ENCODE assay signal across 9 mouse cellular contexts in the genomic region with DNA sequence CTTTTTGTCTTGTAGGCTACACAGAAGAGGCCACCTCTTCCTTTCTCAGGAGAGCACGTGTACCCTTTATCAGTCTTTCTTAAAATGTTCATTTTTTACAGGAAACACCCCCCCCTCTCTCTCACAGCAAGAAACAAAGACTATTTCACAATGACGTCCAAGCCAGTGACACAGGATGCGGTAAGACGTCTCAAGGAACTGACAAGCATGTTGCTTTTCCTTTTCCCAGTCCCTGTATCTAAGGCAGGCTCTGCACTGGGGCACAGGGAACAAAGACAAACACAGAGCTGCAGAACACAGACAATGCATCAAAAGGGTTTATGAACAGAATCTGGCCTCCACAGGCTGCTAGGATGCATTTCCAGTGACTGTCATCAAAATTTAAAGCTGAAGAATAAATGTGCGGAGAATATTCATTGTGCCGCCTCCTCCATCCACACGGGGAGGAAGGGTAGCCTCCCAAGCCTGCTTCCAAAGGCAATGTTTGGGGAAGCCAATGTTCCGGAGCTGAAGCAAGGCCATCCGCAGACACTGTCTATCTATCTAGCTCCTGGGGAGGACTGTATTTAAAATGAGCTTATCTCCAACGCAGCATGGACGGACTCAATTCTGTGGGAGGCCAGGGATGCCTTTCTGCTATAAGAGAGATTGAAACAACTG. TPM values are rescaled to one million over a fixed set of nuclear protein-coding genes. Genes with fewer than 3 reads are reported as not detected.
DNase-seq lines count a peak whose midpoint lies in the region; ATAC-seq lines count a peak whose summit lies in the region.
"Had no signal": no experiment of that assay in that cellular context is flagged by ENCODE, and none has a peak within 500 bp of the region (broad histone marks: within the 10 kb centered on the region; RNA-seq: fewer than 3 reads in every experiment).

No protein-coding gene starts in this region.

- no peak for DNase-seq in kidney, postnatal 4 days
- DNase-seq in T-cell, adult 2 months (ENCODE audit: low spot score) = peak; percentile 94
- no peak for DNase-seq in B cell, adult 2 months
- no peak for DNase-seq in ovary, postnatal 36 days (ENCODE audit: low spot score)
- DNase-seq in cerebellum, adult 9-10 months = no peak

- H3K36me3 ChIP-seq in kidney, embryonic 15.5 days = peaks cover 4% of the 10 kb centered on the region
- H3K36me3 ChIP-seq in forebrain, embryonic 13.5 days (ENCODE audit: poor library complexity, severe bottlenecking) = peaks cover 10% of the 10 kb centered on the region; the same call in 1 of the 2 replicates

- 53% methylated on average over 11 of the region's 11 CpGs for WGBS in kidney, embryonic 15.5 days
- WGBS in forebrain, embryonic 13.5 days = 66% methylated on average over 11 of the region's 11 CpGs

- ATAC-seq in kidney, embryonic 15.5 days (replicated peaks; ENCODE audit: low FRiP score) = no peak
- no peak for ATAC-seq in forebrain, embryonic 13.5 days
- peak; percentile 90 for ATAC-seq in megakaryocyte, adult 5-6 weeks (ENCODE audit: poor library complexity, severe bottlenecking)

- no peak overlapping the region for H3K4me2 ChIP-seq in kidney, embryonic 15.5 days
- H3K4me2 ChIP-seq in forebrain, embryonic 13.5 days = no peak overlapping the region
- H3K4me2 ChIP-seq: limb, embryonic 12.5 days had no signal

- peaks cover 38% of the 10 kb centered on the region for H3K4me1 ChIP-seq in kidney, embryonic 15.5 days
- H3K4me1 ChIP-seq in forebrain, embryonic 13.5 days = 0 out of 2 replicates have a peak, but pooled peaks cover 3% of the 10 kb centered on the region

- no peaks in the 10 kb centered on the region for H3K27me3 ChIP-seq in kidney, embryonic 15.5 days
- no peaks in the 10 kb centered on the region for H3K27me3 ChIP-seq in forebrain, embryonic 13.5 days
- H3K27me3 ChIP-seq: limb, embryonic 12.5 days had no signal

- peak overlapping the region; percentile 62 for H3K27ac ChIP-seq in kidney, embryonic 15.5 days
- H3K27ac ChIP-seq in forebrain, embryonic 13.5 days = peak overlapping the region; percentile 51
- H3K27ac ChIP-seq: limb, embryonic 12.5 days had no signal

- H3K9me3 ChIP-seq in kidney, embryonic 15.5 days (replicated peaks) = no peaks in the 10 kb centered on the region
- no peaks in the 10 kb centered on the region for H3K9me3 ChIP-seq in forebrain, embryonic 13.5 days (replicated peaks)
- H3K9me3 ChIP-seq: limb, embryonic 12.5 days had no signal

- H3K4me3 ChIP-seq in kidney, embryonic 15.5 days (replicated peaks) = no peak overlapping the region
- no peak overlapping the region for H3K4me3 ChIP-seq in forebrain, embryonic 13.5 days
- H3K4me3 ChIP-seq: limb, embryonic 12.5 days had no signal

- H3K9ac ChIP-seq in kidney, embryonic 15.5 days = no peak overlapping the region
- no peak overlapping the region; the same call in 1 of the 2 replicates for H3K9ac ChIP-seq in forebrain, embryonic 13.5 days
- H3K9ac ChIP-seq: limb, embryonic 12.5 days had no signal

RNA-seq across cellular contexts. Expression of a gene that starts 48.7 kb away (rescaled TPM):
- 6.6 and 7.0 TPM in 2 replicates for polyA plus RNA-seq in kidney, embryonic 15.5 days (2015; fragmentation: Nextera tagmentation; extraction: Ambion mirVana)
- polyA plus RNA-seq in forebrain, embryonic 13.5 days (2015; fragmentation: Nextera tagmentation; extraction: Ambion mirVana) = 5.6 and 6.3 TPM in 2 replicates
- 37.9 and 43.1 TPM in 2 replicates for total RNA-seq in megakaryocyte, adult 5-6 weeks (2015)
- 28.8 and 35.0 TPM in 2 replicates for total RNA-seq in megakaryocyte, adult 5-6 weeks (2017)
